Mouse (Mus musculus) liver, embryonic 13.5 days (tissue): ENCODE data around the gene Srd5a1. TPM values are rescaled to one million over a fixed set of nuclear protein-coding genes. Genes with fewer than 3 reads are reported as not detected.

Experiments used
- ATAC-seq: fragments of 200-750 bp; cut with Nextera tagmentation; 2 replicates; pipeline ENCODE4 v1.8.0; 2017; ENCODE audit warnings: low read depth, mild to moderate bottlenecking, moderate number of reproducible peaks, moderate library complexity
- DNase-seq: peaks from one replicate; pipeline ENCODE4 v3.0.0; 2022
- H3K27ac ChIP-seq: fragments of 300-500 bp; sonication (generic); 2 replicates; pipeline ENCODE4 v1.5.1; 2015; ENCODE audit warnings: moderate library complexity, mild to moderate bottlenecking, inconsistent platforms
- H3K27me3 ChIP-seq: fragments of 300-500 bp; sonication (generic); 2 replicates; pipeline ENCODE4 v1.6.1; 2015; ENCODE audit warnings: mild to moderate bottlenecking, inconsistent platforms
- H3K36me3 ChIP-seq: fragments of 300-500 bp; sonication (generic); 2 replicates; pipeline ENCODE4 v1.6.1; 2015; ENCODE audit warnings: mild to moderate bottlenecking, inconsistent platforms
- H3K4me1 ChIP-seq: fragments of 300-500 bp; sonication (generic); replicated peaks from 2 replicates; pipeline ENCODE4 v1.6.1; 2015; ENCODE audit warnings: inconsistent platforms
- H3K4me2 ChIP-seq: fragments of 300-500 bp; sonication (generic); 2 replicates; pipeline ENCODE4 v1.6.1; 2015; ENCODE audit warnings: inconsistent platforms, mild to moderate bottlenecking, moderate library complexity
- H3K4me3 ChIP-seq: fragments of 300-500 bp; sonication (generic); replicated peaks from 2 replicates; pipeline ENCODE4 v1.5.1; 2015; ENCODE audit warnings: mild to moderate bottlenecking, inconsistent platforms
- H3K9ac ChIP-seq: fragments of 300-500 bp; sonication (generic); 2 replicates; pipeline ENCODE4 v1.6.1; 2015; ENCODE audit warnings: mild to moderate bottlenecking, inconsistent platforms
- H3K9me3 ChIP-seq: fragments of 300-500 bp; sonication (generic); replicated peaks from 2 replicates; pipeline ENCODE4 v1.6.1; 2016; ENCODE audit warnings: inconsistent platforms
- WGBS: fragments of 180-500 bp; shearing (Covaris S2); methylation state at CpG from one replicate; pipeline ENCODE4 v1.1.7; 2015; ENCODE audit not compliant: insufficient replicate concordance; 5-methylcytosine and 5-hydroxymethylcytosine counted together
- polyA plus RNA-seq: library from polyadenylated mRNA; unstranded; fragments of >200 nt; fragmentation: Nextera tagmentation; extraction: Ambion mirVana; gene quantifications from 2 replicates; pipeline ENCODE4 v1.2.1, GENCODE M21; 2015

The Srd5a1 gene
- polyA plus RNA-seq, 1 experiment from 2014 or later: 4.7 TPM

GRCm38 (mm10) chr13:69554255-69554654 lies 57.0 kb downstream of the Srd5a1 start:
- H3K27ac ChIP-seq: no peak overlapping the region
- H3K4me2 ChIP-seq: no peak overlapping the region
- H3K27me3 ChIP-seq: 0 out of 2 replicates have a peak, but pooled peaks cover 3% of the 10 kb centered on the region
- no peaks in the 10 kb centered on the region for H3K4me1 ChIP-seq
- H3K9ac ChIP-seq: no peak overlapping the region
- no peaks in the 10 kb centered on the region for H3K36me3 ChIP-seq
- H3K9me3 ChIP-seq: no peaks in the 10 kb centered on the region
- DNase-seq (no peak), ATAC-seq (no peak)
- no peak overlapping the region for H3K4me3 ChIP-seq
- 62% methylated on average over 9 of the region's 9 CpGs for WGBS

GRCm38 (mm10) chr13:69553024-69553423 lies 58.2 kb downstream of the Srd5a1 start:
- no peak overlapping the region for H3K4me3 ChIP-seq
- no peak for ATAC-seq
- no peak overlapping the region for H3K4me2 ChIP-seq
- WGBS: 13% methylated on average over 5 of the region's 5 CpGs
- no peaks in the 10 kb centered on the region for H3K36me3 ChIP-seq
- 0 out of 2 replicates have a peak, but pooled peaks cover 3% of the 10 kb centered on the region for H3K27me3 ChIP-seq
- DNase-seq: no peak
- no peaks in the 10 kb centered on the region for H3K9me3 ChIP-seq
- H3K27ac ChIP-seq: no peak overlapping the region
- no peak overlapping the region for H3K9ac ChIP-seq
- H3K4me1 ChIP-seq: no peaks in the 10 kb centered on the region

GRCm38 (mm10) chr13:69550831-69551230 lies 60.4 kb downstream of the Srd5a1 start:
- Histone ChIP-seq H3K4me3 (no peak overlapping the region), H3K27me3 (0 out of 2 replicates have a peak, but pooled peaks cover 3% of the 10 kb centered on the region), H3K9ac (no peak overlapping the region), H3K4me2 (no peak overlapping the region), H3K36me3 (no peaks in the 10 kb centered on the region), H3K27ac (no peak overlapping the region), H3K4me1 (no peaks in the 10 kb centered on the region), H3K9me3 (no peaks in the 10 kb centered on the region)
- ATAC-seq (no peak), DNase-seq (no peak)
- WGBS: 58% methylated on average over 2 of the region's 2 CpGs

GRCm38 (mm10) chr13:69549980-69550379 lies 61.3 kb downstream of the Srd5a1 start:
- DNase-seq (no peak), ATAC-seq (no peak)
- H3K4me1 ChIP-seq: no peaks in the 10 kb centered on the region
- no peak overlapping the region for H3K27ac ChIP-seq
- H3K9me3 ChIP-seq: no peaks in the 10 kb centered on the region
- 28% methylated on average over 8 of the region's 8 CpGs for WGBS
- no peak overlapping the region for H3K4me3 ChIP-seq
- H3K9ac ChIP-seq: no peak overlapping the region
- H3K27me3 ChIP-seq: peaks cover 3% of the 10 kb centered on the region; the same call in 1 of the 2 replicates
- H3K36me3 ChIP-seq: no peaks in the 10 kb centered on the region
- no peak overlapping the region for H3K4me2 ChIP-seq

GRCm38 (mm10) chr13:69547488-69548180 lies 63.6 kb downstream of the Srd5a1 start:
- H3K36me3 ChIP-seq: no peaks in the 10 kb centered on the region
- no peak overlapping the region for H3K4me3 ChIP-seq
- 58% methylated on average over 16 of the region's 16 CpGs for WGBS
- H3K4me1 ChIP-seq: peaks cover 7% of the 10 kb centered on the region; the same call in 1 of the 2 replicates
- H3K4me2 ChIP-seq: no peak overlapping the region
- H3K9ac ChIP-seq: no peak overlapping the region
- no peak for DNase-seq
- no peak overlapping the region for H3K27ac ChIP-seq
- H3K9me3 ChIP-seq: no peaks in the 10 kb centered on the region
- ATAC-seq: no peak
- peaks cover 12% of the 10 kb centered on the region for H3K27me3 ChIP-seq

- no peak overlapping the region for H3K4me2 ChIP-seq
- H3K9me3 ChIP-seq: no peaks in the 10 kb centered on the region
- peaks cover 12% of the 10 kb centered on the region for H3K27me3 ChIP-seq
- no peak overlapping the region for H3K27ac ChIP-seq
- no peak overlapping the region for H3K9ac ChIP-seq
- H3K4me1 ChIP-seq: peaks cover 7% of the 10 kb centered on the region; the same call in 1 of the 2 replicates
- WGBS: 15% methylated on average over 3 of the region's 3 CpGs
- H3K4me3 ChIP-seq: no peak overlapping the region
- H3K36me3 ChIP-seq: no peaks in the 10 kb centered on the region
- ATAC-seq (peak; percentile 27; the same call in 1 of the 2 replicates), DNase-seq (no peak)
Observed at GRCm38 (mm10) chr13:69545019-69545418, 66.2 kb downstream of the Srd5a1 start.

GRCm38 (mm10) chr13:69543595-69543994 lies 67.6 kb downstream of the Srd5a1 start:
- H3K27me3 ChIP-seq: peaks cover 9% of the 10 kb centered on the region
- H3K27ac ChIP-seq: no peak overlapping the region
- peak; percentile 37; the same call in 1 of the 2 replicates for ATAC-seq
- WGBS: 62% methylated on average over 12 of the region's 12 CpGs
- H3K9me3 ChIP-seq: no peaks in the 10 kb centered on the region
- no peak for DNase-seq
- H3K36me3 ChIP-seq: no peaks in the 10 kb centered on the region
- H3K4me3 ChIP-seq: 0 out of 2 replicates have a peak overlapping the region, but pooled peaks have one; percentile 12
- H3K4me2 ChIP-seq: peak overlapping the region; percentile 36
- H3K4me1 ChIP-seq: peaks cover 10% of the 10 kb centered on the region
- 0 out of 2 replicates have a peak overlapping the region, but pooled peaks have one; percentile 17 for H3K9ac ChIP-seq

GRCm38 (mm10) chr13:69542571-69543352 lies 68.5 kb downstream of the Srd5a1 start:
- H3K27me3 ChIP-seq: peaks cover 9% of the 10 kb centered on the region
- H3K4me2 ChIP-seq: no peak overlapping the region
- WGBS: 50% methylated on average over 17 of the region's 17 CpGs
- no peak overlapping the region for H3K9ac ChIP-seq
- H3K36me3 ChIP-seq: no peaks in the 10 kb centered on the region
- H3K4me3 ChIP-seq: no peak overlapping the region
- ATAC-seq (no peak), DNase-seq (no peak)
- no peak overlapping the region for H3K27ac ChIP-seq
- peaks cover 16% of the 10 kb centered on the region for H3K4me1 ChIP-seq
- H3K9me3 ChIP-seq: no peaks in the 10 kb centered on the region

- H3K4me1 ChIP-seq: peaks cover 20% of the 10 kb centered on the region
- no peak overlapping the region for H3K4me2 ChIP-seq
- no peak overlapping the region for H3K9ac ChIP-seq
- peaks cover 9% of the 10 kb centered on the region for H3K27me3 ChIP-seq
- WGBS: 71% methylated on average over 10 of the region's 10 CpGs
- no peak overlapping the region for H3K27ac ChIP-seq
- ATAC-seq (no peak), DNase-seq (no peak)
- no peak overlapping the region for H3K4me3 ChIP-seq
- H3K9me3 ChIP-seq: no peaks in the 10 kb centered on the region
- H3K36me3 ChIP-seq: no peaks in the 10 kb centered on the region
Observed at GRCm38 (mm10) chr13:69541776-69542175, 69.5 kb downstream of the Srd5a1 start.

GRCm38 (mm10) chr13:69541209-69541608 lies 70.0 kb downstream of the Srd5a1 start:
- H3K4me1 ChIP-seq: peaks cover 22% of the 10 kb centered on the region
- no peak overlapping the region for H3K27ac ChIP-seq
- H3K36me3 ChIP-seq: no peaks in the 10 kb centered on the region
- ATAC-seq: no peak
- WGBS: 34% methylated on average over 6 of the region's 6 CpGs
- no peak for DNase-seq
- no peak overlapping the region for H3K9ac ChIP-seq
- H3K4me3 ChIP-seq: no peak overlapping the region
- H3K9me3 ChIP-seq: no peaks in the 10 kb centered on the region
- H3K27me3 ChIP-seq: peaks cover 9% of the 10 kb centered on the region
- H3K4me2 ChIP-seq: no peak overlapping the region

- Histone ChIP-seq H3K36me3 (no peaks in the 10 kb centered on the region), H3K4me2 (no peak overlapping the region), H3K4me1 (peaks cover 29% of the 10 kb centered on the region), H3K4me3 (no peak overlapping the region), H3K27me3 (0 out of 2 replicates have a peak, but pooled peaks cover 2% of the 10 kb centered on the region), H3K9ac (no peak overlapping the region), H3K9me3 (no peaks in the 10 kb centered on the region), H3K27ac (no peak overlapping the region)
- no peak for DNase-seq
- WGBS: 41% methylated on average over 4 of the region's 4 CpGs
- no peak for ATAC-seq
Observed at GRCm38 (mm10) chr13:69538327-69538726, 72.9 kb downstream of the Srd5a1 start.
